Mouse (Mus musculus) right cerebral cortex, adult 2 months (tissue): ENCODE data around the gene Chrna9.

Source experiments
- DNase-seq, 2 experiments: peaks; one replicate each; pipeline ENCODE4 v3.0.0; 2021 to 2022; ENCODE audit warnings: low spot score in 2 of 2

Chrna9 gene

GRCm38 (mm10) chr5:65934783-65935182, at the start of gene Chrna9:
Gene Chrna9 (plus strand): TSS chr5:65934921.
- DNase-seq = no peak

- DNase-seq = no peak
Measured at GRCm38 (mm10) chr5:65885699-65886443, 48.9 kb upstream of the Chrna9 start.

GRCm38 (mm10) chr5:65888102-65888501, 46.6 kb upstream of the Chrna9 start:
- no peak for DNase-seq

- DNase-seq = no peak
Measured at GRCm38 (mm10) chr5:65888998-65889397, 45.7 kb upstream of the Chrna9 start.

GRCm38 (mm10) chr5:65891251-65891826, 43.4 kb upstream of the Chrna9 start:
- DNase-seq = peak in 1 of 2 experiments; percentile 20

- DNase-seq = no peak
Measured at GRCm38 (mm10) chr5:65895121-65895692, 39.5 kb upstream of the Chrna9 start.

GRCm38 (mm10) chr5:65895764-65896163, 39.0 kb upstream of the Chrna9 start:
- DNase-seq = no peak

GRCm38 (mm10) chr5:65897731-65898130, 37.0 kb upstream of the Chrna9 start:
- no peak for DNase-seq

- DNase-seq = no peak
Measured at GRCm38 (mm10) chr5:65898683-65899082, 36.0 kb upstream of the Chrna9 start.

- DNase-seq = no peak
Measured at GRCm38 (mm10) chr5:65900113-65900512, 34.6 kb upstream of the Chrna9 start.

GRCm38 (mm10) chr5:65900862-65901265, 33.9 kb upstream of the Chrna9 start:
- DNase-seq = no peak

GRCm38 (mm10) chr5:65901868-65902418, 32.8 kb upstream of the Chrna9 start:
- DNase-seq = no peak

GRCm38 (mm10) chr5:65902811-65903210, 31.9 kb upstream of the Chrna9 start:
- DNase-seq = no peak

GRCm38 (mm10) chr5:65904476-65904875, 30.2 kb upstream of the Chrna9 start:
- DNase-seq = no peak

- no peak for DNase-seq
Measured at GRCm38 (mm10) chr5:65908751-65909150, 26.0 kb upstream of the Chrna9 start.

- DNase-seq = peak; percentile 17
Measured at GRCm38 (mm10) chr5:65909321-65909720, 25.4 kb upstream of the Chrna9 start.

- DNase-seq = no peak
Measured at GRCm38 (mm10) chr5:65910398-65910797, 24.3 kb upstream of the Chrna9 start.

GRCm38 (mm10) chr5:65911676-65912075, 23.0 kb upstream of the Chrna9 start:
- no peak for DNase-seq

- no peak for DNase-seq
Measured at GRCm38 (mm10) chr5:65912201-65912600, 22.5 kb upstream of the Chrna9 start.

GRCm38 (mm10) chr5:65913126-65913525, 21.6 kb upstream of the Chrna9 start:
- no peak for DNase-seq

GRCm38 (mm10) chr5:65914342-65914741, 20.4 kb upstream of the Chrna9 start:
- DNase-seq = no peak

GRCm38 (mm10) chr5:65916930-65917329, 17.8 kb upstream of the Chrna9 start:
- no peak for DNase-seq

GRCm38 (mm10) chr5:65918601-65919000, 16.1 kb upstream of the Chrna9 start:
- DNase-seq = no peak
